Mouse (Mus musculus) forebrain, embryonic 16.5 days (tissue): ENCODE measurements around the gene Fkbp11. TPM values are rescaled to one million over a fixed set of nuclear protein-coding genes. Genes with fewer than 3 reads are reported as not detected.

ENCODE experiments used
- ATAC-seq: fragments of 200-750 bp; cut with Nextera tagmentation; 2 replicates; pipeline ENCODE4 v1.8.0; 2017; ENCODE audit warnings: mild to moderate bottlenecking, moderate library complexity
- H3K27ac ChIP-seq: fragments of 300-500 bp; sonication (generic); 2 replicates; pipeline ENCODE4 v1.5.1; 2014; ENCODE audit warnings: low read length, control low read depth
- H3K27me3 ChIP-seq: fragments of 300-500 bp; sonication (generic); replicated peaks from 2 replicates; pipeline ENCODE4 v1.6.1; 2014; ENCODE audit warnings: low read length; ENCODE audit not compliant: control insufficient read depth, insufficient read depth
- H3K36me3 ChIP-seq: fragments of 300-500 bp; sonication (generic); 2 replicates; pipeline ENCODE4 v1.6.1; 2014; ENCODE audit not compliant: control insufficient read depth, insufficient read depth
- H3K4me1 ChIP-seq: fragments of 300-500 bp; sonication (generic); replicated peaks from 2 replicates; pipeline ENCODE4 v1.6.1; 2014; ENCODE audit warnings: low read length; ENCODE audit not compliant: control insufficient read depth, insufficient read depth
- H3K4me2 ChIP-seq: fragments of 300-500 bp; sonication (generic); 2 replicates; pipeline ENCODE4 v1.6.1; 2014; ENCODE audit warnings: mild to moderate bottlenecking, low read length, control low read depth
- H3K4me3 ChIP-seq: fragments of 300-500 bp; sonication (generic); replicated peaks from 2 replicates; pipeline ENCODE4 v1.5.1; 2014; ENCODE audit warnings: mild to moderate bottlenecking, low read length, control low read depth
- H3K9ac ChIP-seq: fragments of 300-500 bp; sonication (generic); replicated peaks from 2 replicates; pipeline ENCODE4 v1.6.1; 2014; ENCODE audit warnings: low read depth, low read length, control low read depth
- H3K9me3 ChIP-seq: fragments of 300-500 bp; sonication (generic); 2 replicates; pipeline ENCODE4 v1.6.1; 2016; ENCODE audit warnings: low read length; ENCODE audit not compliant: control insufficient read depth
- WGBS: fragments of 180-500 bp; shearing (Covaris S2); extraction: QIAGEN DNeasy Blood & Tissue Kit; methylation state at CpG from one replicate; pipeline ENCODE4 v1.1.7; 2014; 5-methylcytosine and 5-hydroxymethylcytosine counted together
- polyA plus RNA-seq: library from polyadenylated mRNA; unstranded; fragments of >200 nt; fragmentation: Nextera tagmentation; extraction: Ambion mirVana; gene quantifications from 2 replicates; pipeline ENCODE4 v1.2.1, GENCODE M21; 2015

Gene Fkbp11
- polyA plus RNA-seq, 1 experiment from 2014 or later: 3.7 TPM

- Histone ChIP-seq H3K27ac (no peak overlapping the region), H3K4me1 (no peaks in the 10 kb centered on the region; the same call in 1 of the 2 replicates), H3K9ac (no peak overlapping the region), H3K4me2 (no peak overlapping the region), H3K4me3 (no peak overlapping the region), H3K27me3 (no peaks in the 10 kb centered on the region), H3K9me3 (no peaks in the 10 kb centered on the region), H3K36me3 (no peaks in the 10 kb centered on the region)
- no peak for ATAC-seq
- 66% methylated on average over 5 of the region's 5 CpGs for WGBS
Measured at GRCm38 (mm10) chr15:98714230-98714652, 13.8 kb downstream of the Fkbp11 start.

DNA sequence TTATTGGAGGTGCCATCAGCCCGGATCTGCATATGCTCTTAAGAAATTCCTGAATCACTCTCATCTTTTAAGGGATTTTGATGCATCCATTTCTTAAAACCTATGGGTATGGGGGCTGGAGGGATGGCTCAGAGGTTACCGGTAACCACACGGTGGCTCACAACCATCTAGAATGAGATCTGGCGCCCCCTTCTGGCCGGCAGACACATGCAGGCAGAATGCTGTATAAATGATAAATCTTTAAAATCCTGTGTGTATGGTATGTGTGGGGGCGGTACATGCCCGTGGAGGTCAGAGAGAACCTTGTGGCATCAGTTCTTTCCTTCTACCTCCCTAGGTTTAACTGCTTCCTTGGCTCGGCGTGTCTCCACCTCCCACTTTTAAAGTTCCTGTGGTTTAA is 17.6 kb downstream of the Fkbp11 start:
- H3K4me3 ChIP-seq: no peak overlapping the region
- no peaks in the 10 kb centered on the region for H3K36me3 ChIP-seq
- H3K9me3 ChIP-seq: no peaks in the 10 kb centered on the region
- H3K27me3 ChIP-seq: no peaks in the 10 kb centered on the region
- no peak overlapping the region for H3K9ac ChIP-seq
- H3K4me1 ChIP-seq: no peaks in the 10 kb centered on the region; the same call in 1 of the 2 replicates
- no peak for ATAC-seq
- WGBS: 13% methylated on average over 9 of the region's 9 CpGs
- no peak overlapping the region for H3K4me2 ChIP-seq
- H3K27ac ChIP-seq: no peak overlapping the region

DNA sequence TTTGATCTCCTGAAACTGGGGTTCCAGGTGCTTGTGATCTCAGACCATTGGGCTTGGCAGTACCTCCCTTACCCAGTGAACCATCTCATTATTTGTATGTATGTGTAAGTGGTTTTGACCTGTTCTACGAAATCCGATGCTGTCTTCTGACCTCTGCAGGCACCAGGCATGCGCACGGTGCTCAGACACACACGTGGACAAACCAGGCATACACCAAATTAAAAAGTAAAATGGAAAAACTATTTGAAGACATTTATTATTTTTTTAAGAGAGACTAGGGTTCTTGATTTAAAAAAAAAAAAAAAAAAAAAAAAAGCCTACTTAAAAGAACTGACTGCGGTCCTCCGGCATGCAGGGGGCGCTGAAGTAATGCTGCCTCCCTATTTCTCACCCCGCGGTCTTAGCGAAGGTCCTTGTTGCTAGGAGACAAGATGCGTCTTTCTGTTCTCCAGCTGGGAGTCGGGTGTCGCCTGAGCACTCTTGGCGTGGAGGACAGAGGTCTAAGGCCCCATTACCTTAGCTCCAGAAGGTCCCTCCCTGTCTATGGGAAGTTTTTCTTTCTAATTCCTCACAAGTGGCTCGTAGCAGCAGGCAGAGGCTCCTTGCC is 20.1 kb downstream of the Fkbp11 start, which contains the start of gene Ccdc65:
Gene Ccdc65, plus strand, starts transcription at position 442 of the 607 bp plus-strand sequence.
- peak; percentile 47 for ATAC-seq
- H3K4me3 ChIP-seq: peak within 1 kb of the TSS; percentile 40
- H3K4me1 ChIP-seq: no peaks in the 10 kb centered on the region
- no peak within 1 kb of the TSS for H3K9ac ChIP-seq
- no peaks in the 10 kb centered on the region for H3K9me3 ChIP-seq
- no peak within 1 kb of the TSS for H3K27ac ChIP-seq
- 19% methylated on average over 16 of the region's 16 CpGs for WGBS
- H3K27me3 ChIP-seq: peaks cover 6% of the 10 kb centered on the region; the same call in 1 of the 2 replicates
- H3K4me2 ChIP-seq: peak within 1 kb of the TSS; percentile 49
- H3K36me3 ChIP-seq: no peaks in the 10 kb centered on the region

- Histone ChIP-seq H3K27ac (no peak overlapping the region), H3K4me1 (peaks cover 6% of the 10 kb centered on the region), H3K9ac (no peak overlapping the region), H3K4me2 (no peak overlapping the region), H3K4me3 (no peak overlapping the region), H3K36me3 (no peaks in the 10 kb centered on the region), H3K9me3 (no peaks in the 10 kb centered on the region), H3K27me3 (peaks cover 17% of the 10 kb centered on the region)
- no peak for ATAC-seq
- 62% methylated on average over 9 of the region's 9 CpGs for WGBS
Measured at GRCm38 (mm10) chr15:98704312-98704711, 23.7 kb downstream of the Fkbp11 start.

DNA sequence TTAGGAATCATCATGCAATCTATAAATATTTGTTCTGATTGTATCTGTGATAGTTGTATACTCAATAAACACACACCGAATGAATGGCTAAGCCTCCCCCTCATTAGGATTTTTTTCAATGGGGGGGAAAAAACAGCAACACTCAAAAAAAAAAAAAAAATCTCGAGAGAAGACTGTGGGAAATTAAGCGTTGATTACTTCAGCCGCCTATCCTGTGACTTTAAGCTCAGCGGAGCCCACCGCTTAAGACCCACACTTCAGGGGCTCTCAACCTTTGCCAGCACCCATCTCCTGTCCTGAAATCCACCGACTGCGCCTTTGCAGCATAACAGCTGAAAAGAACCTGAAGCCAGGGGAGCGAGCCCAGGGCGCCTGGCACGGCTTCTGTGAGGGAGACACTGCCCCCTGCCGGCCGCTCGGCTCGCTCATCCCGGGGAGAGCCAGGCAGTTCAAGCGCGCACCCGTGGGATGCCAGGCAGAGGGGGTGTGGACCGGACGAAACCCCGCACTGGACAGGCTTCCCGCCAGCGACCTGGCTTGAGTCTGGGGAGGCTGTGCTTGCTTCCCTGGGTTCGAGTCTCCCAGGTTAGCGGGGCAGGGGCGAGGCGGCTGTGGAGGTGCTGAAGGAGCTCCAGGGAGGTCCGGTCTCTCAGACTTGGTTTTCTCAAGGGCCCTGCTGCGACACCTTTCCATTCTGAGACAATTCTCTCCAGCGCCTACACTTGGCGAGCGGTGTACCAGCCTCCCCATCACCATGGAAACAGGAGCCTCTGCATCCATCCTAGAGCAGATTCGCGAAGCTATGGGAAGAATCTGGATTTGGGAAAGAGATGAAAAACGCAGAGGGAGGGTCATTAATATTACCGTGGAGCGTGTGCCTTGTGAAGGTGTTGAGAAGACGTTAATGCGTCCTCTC is 28.6 kb downstream of the Fkbp11 start:
- peak; percentile 95 for ATAC-seq

DNA sequence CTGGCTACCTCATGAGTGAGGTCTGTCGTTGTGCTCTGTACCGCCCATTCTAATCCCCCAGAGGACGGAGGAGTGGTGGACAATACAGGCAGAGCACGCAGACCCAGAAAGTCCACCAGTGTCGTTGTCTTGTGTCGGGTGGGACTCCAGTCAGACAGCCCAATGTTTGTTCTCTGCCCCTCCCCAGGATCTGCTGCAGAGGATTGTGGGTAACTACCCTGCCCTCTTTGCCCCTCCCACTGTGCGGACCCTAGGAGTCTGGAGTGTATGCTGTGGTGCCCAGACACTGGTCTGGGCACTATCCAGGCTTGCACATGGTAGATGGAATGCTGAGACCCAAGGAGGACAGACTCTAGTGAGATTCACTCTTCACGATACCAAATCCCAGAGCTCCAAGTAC is 31.8 kb downstream of the Fkbp11 start:
- ATAC-seq: no peak
- H3K9me3 ChIP-seq: no peaks in the 10 kb centered on the region
- H3K4me2 ChIP-seq: no peak overlapping the region
- H3K9ac ChIP-seq: no peak overlapping the region
- peaks cover 12% of the 10 kb centered on the region for H3K4me1 ChIP-seq
- H3K27me3 ChIP-seq: peaks cover 7% of the 10 kb centered on the region
- no peaks in the 10 kb centered on the region for H3K36me3 ChIP-seq
- no peak overlapping the region for H3K4me3 ChIP-seq
- 48% methylated on average over 8 of the region's 8 CpGs for WGBS
- H3K27ac ChIP-seq: no peak overlapping the region

More for the DNA sequence above, 28.6 kb downstream of the Fkbp11 start:
- Histone ChIP-seq H3K36me3 (no peaks in the 10 kb centered on the region), H3K4me2 (peak overlapping the region; percentile 58), H3K9me3 (no peaks in the 10 kb centered on the region), H3K4me3 (peak overlapping the region; percentile 41), H3K9ac (peak overlapping the region; percentile 57), H3K27me3 (peaks cover 14% of the 10 kb centered on the region), H3K27ac (peak overlapping the region; percentile 60), H3K4me1 (peaks cover 6% of the 10 kb centered on the region)
- 3% methylated on average over 40 of the region's 40 CpGs for WGBS

- no peak overlapping the region for H3K4me2 ChIP-seq
- peaks cover 13% of the 10 kb centered on the region for H3K4me1 ChIP-seq
- H3K36me3 ChIP-seq: no peaks in the 10 kb centered on the region
- 52% methylated on average over 9 of the region's 9 CpGs for WGBS
- H3K27ac ChIP-seq: no peak overlapping the region
- H3K9ac ChIP-seq: no peak overlapping the region
- H3K4me3 ChIP-seq: no peak overlapping the region
- no peaks in the 10 kb centered on the region for H3K9me3 ChIP-seq
- ATAC-seq: no peak
- H3K27me3 ChIP-seq: peaks cover 2% of the 10 kb centered on the region
Measured at GRCm38 (mm10) chr15:98695726-98696125, 32.3 kb downstream of the Fkbp11 start.

GRCm38 (mm10) chr15:98692171-98692715 is 35.8 kb downstream of the Fkbp11 start:
- Histone ChIP-seq H3K36me3 (no peaks in the 10 kb centered on the region), H3K4me3 (no peak overlapping the region), H3K27me3 (no peaks in the 10 kb centered on the region), H3K27ac (no peak overlapping the region), H3K9me3 (no peaks in the 10 kb centered on the region), H3K4me1 (peaks cover 7% of the 10 kb centered on the region), H3K9ac (no peak overlapping the region), H3K4me2 (no peak overlapping the region)
- ATAC-seq: no peak
- WGBS: 59% methylated on average over 11 of the region's 11 CpGs

DNA sequence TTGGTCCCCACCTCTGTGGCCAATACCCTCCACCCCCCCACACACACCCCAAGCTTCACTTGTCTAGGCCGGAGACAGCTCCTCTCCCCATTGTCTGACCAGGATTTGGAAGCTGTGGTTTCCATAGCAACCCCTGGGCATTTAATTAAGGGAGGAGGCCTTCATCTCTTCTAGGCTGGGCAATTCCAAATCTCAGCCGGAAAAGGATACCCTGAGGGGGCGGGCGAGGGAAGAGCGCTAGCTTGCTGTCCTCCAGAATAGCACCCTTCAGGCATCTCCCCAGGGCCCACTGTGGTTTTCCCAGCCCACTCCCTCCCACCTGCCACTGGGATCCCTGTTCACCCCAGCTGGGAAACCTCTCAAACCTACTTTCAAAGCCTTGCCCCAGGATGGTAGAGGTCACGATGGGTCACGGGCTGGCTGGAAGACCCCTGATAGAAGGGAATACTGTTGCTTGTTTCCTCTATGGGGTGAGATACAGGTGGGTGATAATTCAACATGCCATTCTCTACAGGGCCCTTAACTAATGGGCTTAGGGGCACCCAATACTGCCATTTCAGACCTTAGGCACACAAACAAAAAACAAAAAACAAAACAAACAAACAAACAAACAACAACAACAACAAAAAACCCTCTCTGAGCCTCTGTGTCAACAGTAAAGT is 36.4 kb downstream of the Fkbp11 start:
- no peak overlapping the region for H3K4me3 ChIP-seq

More for the DNA sequence above, 36.4 kb downstream of the Fkbp11 start:
- Histone ChIP-seq H3K27ac (no peak overlapping the region), H3K4me2 (no peak overlapping the region), H3K36me3 (no peaks in the 10 kb centered on the region), H3K9me3 (no peaks in the 10 kb centered on the region), H3K27me3 (no peaks in the 10 kb centered on the region), H3K9ac (no peak overlapping the region), H3K4me1 (peaks cover 7% of the 10 kb centered on the region)
- WGBS: 10% methylated on average over 7 of the region's 7 CpGs
- no peak for ATAC-seq
